Mouse (Mus musculus): ENCODE measurements around the gene Man1c1. TPM values are rescaled to one million over a fixed set of nuclear protein-coding genes. Genes with fewer than 3 reads are reported as not detected.

Gene Man1c1
- polyA plus RNA-seq, 1 experiment from 2014 or later = 5.3 TPM

- H3K27me3 ChIP-seq (ENCODE audit: control insufficient read depth, insufficient read depth, low read length) = no peaks in the 10 kb centered on the region
- H3K27ac ChIP-seq (ENCODE audit: low read depth, low read length) = no peak overlapping the region
- 0 out of 2 replicates have a peak, but pooled peaks cover 2% of the 10 kb centered on the region for H3K4me1 ChIP-seq (replicated peaks; ENCODE audit: control insufficient read depth, insufficient read depth, low read length)
- WGBS = 85% methylated on average over 13 of the region's 13 CpGs
- no peak overlapping the region for H3K4me2 ChIP-seq (replicated peaks; ENCODE audit: low read depth, low read length)
- H3K9me3 ChIP-seq (ENCODE audit: control insufficient read depth, low read length) = no peaks in the 10 kb centered on the region
- DNase-seq (ENCODE audit: low spot score) = no peak
- no peak for ATAC-seq (ENCODE audit: low FRiP score)
- H3K36me3 ChIP-seq (ENCODE audit: control insufficient read depth, insufficient read depth, low read length) = no peaks in the 10 kb centered on the region
- no peak overlapping the region for H3K9ac ChIP-seq (ENCODE audit: low read depth, low read length)
- H3K4me3 ChIP-seq (ENCODE audit: low read depth, low read length) = no peak overlapping the region
Observed at GRCm38 (mm10) chr4:134686022-134686661, 17.9 kb downstream of the Man1c1 start.

- Histone ChIP-seq H3K36me3 (ENCODE audit: control insufficient read depth, insufficient read depth, low read length) (no peaks in the 10 kb centered on the region), H3K4me1 (replicated peaks; ENCODE audit: control insufficient read depth, insufficient read depth, low read length) (0 out of 2 replicates have a peak, but pooled peaks cover 2% of the 10 kb centered on the region), H3K27me3 (ENCODE audit: control insufficient read depth, insufficient read depth, low read length) (no peaks in the 10 kb centered on the region), H3K4me3 (ENCODE audit: low read depth, low read length) (no peak overlapping the region), H3K27ac (ENCODE audit: low read depth, low read length) (no peak overlapping the region), H3K4me2 (replicated peaks; ENCODE audit: low read depth, low read length) (no peak overlapping the region), H3K9me3 (ENCODE audit: control insufficient read depth, low read length) (no peaks in the 10 kb centered on the region), H3K9ac (ENCODE audit: low read depth, low read length) (no peak overlapping the region)
- DNase-seq (ENCODE audit: low spot score) (no peak), ATAC-seq (ENCODE audit: low FRiP score) (no peak)
- WGBS = 82% methylated on average over 9 of the region's 9 CpGs
Observed at GRCm38 (mm10) chr4:134684637-134685338, 19.3 kb downstream of the Man1c1 start.

GRCm38 (mm10) chr4:134683892-134684291, 20.2 kb downstream of the Man1c1 start:
- Histone ChIP-seq H3K27ac (ENCODE audit: low read depth, low read length) (no peak overlapping the region), H3K27me3 (ENCODE audit: control insufficient read depth, insufficient read depth, low read length) (no peaks in the 10 kb centered on the region), H3K9me3 (ENCODE audit: control insufficient read depth, low read length) (no peaks in the 10 kb centered on the region), H3K9ac (ENCODE audit: low read depth, low read length) (no peak overlapping the region), H3K4me3 (ENCODE audit: low read depth, low read length) (no peak overlapping the region), H3K36me3 (ENCODE audit: control insufficient read depth, insufficient read depth, low read length) (no peaks in the 10 kb centered on the region), H3K4me2 (replicated peaks; ENCODE audit: low read depth, low read length) (no peak overlapping the region), H3K4me1 (replicated peaks; ENCODE audit: control insufficient read depth, insufficient read depth, low read length) (0 out of 2 replicates have a peak, but pooled peaks cover 2% of the 10 kb centered on the region)
- WGBS = 62% methylated on average over 8 of the region's 8 CpGs
- no peak for ATAC-seq (ENCODE audit: low FRiP score)
- no peak for DNase-seq (ENCODE audit: low spot score)

- WGBS = 64% methylated on average over 13 of the region's 13 CpGs
- Histone ChIP-seq H3K9ac (ENCODE audit: low read depth, low read length) (no peak overlapping the region), H3K9me3 (ENCODE audit: control insufficient read depth, low read length) (no peaks in the 10 kb centered on the region), H3K36me3 (ENCODE audit: control insufficient read depth, insufficient read depth, low read length) (no peaks in the 10 kb centered on the region), H3K4me1 (replicated peaks; ENCODE audit: control insufficient read depth, insufficient read depth, low read length) (peaks cover 2% of the 10 kb centered on the region; the same call in 1 of the 2 replicates), H3K27me3 (ENCODE audit: control insufficient read depth, insufficient read depth, low read length) (no peaks in the 10 kb centered on the region), H3K27ac (ENCODE audit: low read depth, low read length) (no peak overlapping the region), H3K4me3 (ENCODE audit: low read depth, low read length) (no peak overlapping the region), H3K4me2 (replicated peaks; ENCODE audit: low read depth, low read length) (no peak overlapping the region)
- ATAC-seq (ENCODE audit: low FRiP score) (no peak), DNase-seq (ENCODE audit: low spot score) (no peak)
Observed at GRCm38 (mm10) chr4:134683008-134683407, 21.1 kb downstream of the Man1c1 start.

- Histone ChIP-seq H3K27ac (ENCODE audit: low read depth, low read length) (no peak overlapping the region), H3K27me3 (ENCODE audit: control insufficient read depth, insufficient read depth, low read length) (no peaks in the 10 kb centered on the region), H3K36me3 (ENCODE audit: control insufficient read depth, insufficient read depth, low read length) (no peaks in the 10 kb centered on the region), H3K4me2 (replicated peaks; ENCODE audit: low read depth, low read length) (no peak overlapping the region), H3K4me3 (ENCODE audit: low read depth, low read length) (no peak overlapping the region), H3K9ac (ENCODE audit: low read depth, low read length) (no peak overlapping the region), H3K4me1 (replicated peaks; ENCODE audit: control insufficient read depth, insufficient read depth, low read length) (peaks cover 4% of the 10 kb centered on the region; the same call in 1 of the 2 replicates), H3K9me3 (ENCODE audit: control insufficient read depth, low read length) (no peaks in the 10 kb centered on the region)
- 76% methylated on average over 8 of the region's 8 CpGs for WGBS
- no peak for DNase-seq (ENCODE audit: low spot score)
- no peak for ATAC-seq (ENCODE audit: low FRiP score)
Observed at GRCm38 (mm10) chr4:134682423-134682822, 21.7 kb downstream of the Man1c1 start.

GRCm38 (mm10) chr4:134681819-134682218, 22.3 kb downstream of the Man1c1 start:
- ATAC-seq (ENCODE audit: low FRiP score) (no peak), DNase-seq (ENCODE audit: low spot score) (no peak)
- H3K27me3 ChIP-seq (ENCODE audit: control insufficient read depth, insufficient read depth, low read length) = no peaks in the 10 kb centered on the region
- no peak overlapping the region for H3K4me3 ChIP-seq (ENCODE audit: low read depth, low read length)
- no peaks in the 10 kb centered on the region for H3K36me3 ChIP-seq (ENCODE audit: control insufficient read depth, insufficient read depth, low read length)
- H3K4me2 ChIP-seq (replicated peaks; ENCODE audit: low read depth, low read length) = no peak overlapping the region
- H3K9me3 ChIP-seq (ENCODE audit: control insufficient read depth, low read length) = no peaks in the 10 kb centered on the region
- H3K4me1 ChIP-seq (replicated peaks; ENCODE audit: control insufficient read depth, insufficient read depth, low read length) = peaks cover 4% of the 10 kb centered on the region; the same call in 1 of the 2 replicates
- WGBS = 84% methylated on average over 7 of the region's 7 CpGs
- no peak overlapping the region for H3K9ac ChIP-seq (ENCODE audit: low read depth, low read length)
- no peak overlapping the region for H3K27ac ChIP-seq (ENCODE audit: low read depth, low read length)

GRCm38 (mm10) chr4:134677556-134678508, 26.3 kb downstream of the Man1c1 start:
- ATAC-seq (ENCODE audit: low FRiP score) (no peak), DNase-seq (ENCODE audit: low spot score) (peak; percentile 42)
- peaks cover 6% of the 10 kb centered on the region for H3K4me1 ChIP-seq (replicated peaks; ENCODE audit: control insufficient read depth, insufficient read depth, low read length)

GRCm38 (mm10) chr4:134675800-134676199, 28.3 kb downstream of the Man1c1 start:
- Histone ChIP-seq H3K9me3 (ENCODE audit: control insufficient read depth, low read length) (no peaks in the 10 kb centered on the region), H3K27ac (ENCODE audit: low read depth, low read length) (no peak overlapping the region), H3K4me2 (replicated peaks; ENCODE audit: low read depth, low read length) (no peak overlapping the region), H3K27me3 (ENCODE audit: control insufficient read depth, insufficient read depth, low read length) (no peaks in the 10 kb centered on the region), H3K36me3 (ENCODE audit: control insufficient read depth, insufficient read depth, low read length) (no peaks in the 10 kb centered on the region), H3K4me1 (replicated peaks; ENCODE audit: control insufficient read depth, insufficient read depth, low read length) (peaks cover 8% of the 10 kb centered on the region), H3K4me3 (ENCODE audit: low read depth, low read length) (no peak overlapping the region), H3K9ac (ENCODE audit: low read depth, low read length) (no peak overlapping the region)
- ATAC-seq (ENCODE audit: low FRiP score) = no peak
- no peak for DNase-seq (ENCODE audit: low spot score)
- 25% methylated on average over 8 of the region's 8 CpGs for WGBS

More at GRCm38 (mm10) chr4:134677556-134678508, 26.3 kb downstream of the Man1c1 start:
- H3K9me3 ChIP-seq (ENCODE audit: control insufficient read depth, low read length) = no peaks in the 10 kb centered on the region
- H3K27me3 ChIP-seq (ENCODE audit: control insufficient read depth, insufficient read depth, low read length) = no peaks in the 10 kb centered on the region
- H3K27ac ChIP-seq (ENCODE audit: low read depth, low read length) = no peak overlapping the region
- 34% methylated on average over 17 of the region's 17 CpGs for WGBS
- no peaks in the 10 kb centered on the region for H3K36me3 ChIP-seq (ENCODE audit: control insufficient read depth, insufficient read depth, low read length)
- no peak overlapping the region for H3K4me2 ChIP-seq (replicated peaks; ENCODE audit: low read depth, low read length)
- H3K9ac ChIP-seq (ENCODE audit: low read depth, low read length) = no peak overlapping the region
- no peak overlapping the region for H3K4me3 ChIP-seq (ENCODE audit: low read depth, low read length)
